Mouse (Mus musculus) heart, embryonic 16.5 days (tissue): Measurements from ENCODE around the gene Dpep3. TPM values are rescaled to one million over a fixed set of nuclear protein-coding genes. Genes with fewer than 3 reads are reported as not detected.

ENCODE experiments used
- ATAC-seq: fragments of 200-750 bp; cut with Nextera tagmentation; replicated peaks from 2 replicates; pipeline ENCODE4 v1.8.0; 2017; ENCODE audit warnings: moderate number of reproducible peaks; ENCODE audit not compliant: insufficient read depth, low FRiP score; ENCODE audit errors: extremely low read depth
- H3K27ac ChIP-seq: fragments of 300-500 bp; sonication (generic); 2 replicates; pipeline ENCODE4 v1.5.1; 2014; ENCODE audit warnings: mild to moderate bottlenecking, low read length, control low read depth, moderate library complexity
- H3K27me3 ChIP-seq: fragments of 300-500 bp; sonication (generic); 2 replicates; pipeline ENCODE4 v1.6.1; 2014; ENCODE audit warnings: low read length, mixed read lengths; ENCODE audit not compliant: control insufficient read depth, insufficient read depth
- H3K36me3 ChIP-seq: fragments of 300-500 bp; sonication (generic); 2 replicates; pipeline ENCODE4 v1.6.1; 2014; ENCODE audit not compliant: control insufficient read depth, insufficient read depth
- H3K4me1 ChIP-seq: fragments of 300-500 bp; sonication (generic); 2 replicates; pipeline ENCODE4 v1.6.1; 2014; ENCODE audit warnings: low read length, mixed read lengths; ENCODE audit not compliant: control insufficient read depth, insufficient read depth
- H3K4me2 ChIP-seq: fragments of 300-500 bp; sonication (generic); 2 replicates; pipeline ENCODE4 v1.6.1; 2014; ENCODE audit warnings: low read depth, mild to moderate bottlenecking, control low read depth, low read length
- H3K4me3 ChIP-seq: fragments of 300-500 bp; sonication (generic); 2 replicates; pipeline ENCODE4 v1.5.1; 2014; ENCODE audit warnings: mild to moderate bottlenecking, control low read depth, low read length
- H3K9ac ChIP-seq: fragments of 300-500 bp; sonication (generic); 2 replicates; pipeline ENCODE4 v1.6.1; 2014; ENCODE audit warnings: low read length, control low read depth
- H3K9me3 ChIP-seq: fragments of 300-500 bp; sonication (generic); replicated peaks from 2 replicates; pipeline ENCODE4 v1.6.1; 2016; ENCODE audit warnings: low read length; ENCODE audit not compliant: control insufficient read depth
- WGBS: fragments of 180-500 bp; shearing (Covaris S2); extraction: QIAGEN DNeasy Blood & Tissue Kit; methylation state at CpG from one replicate; pipeline ENCODE4 v1.1.7; 2014; 5-methylcytosine and 5-hydroxymethylcytosine counted together
- polyA plus RNA-seq: library from polyadenylated mRNA; unstranded; fragments of >200 nt; fragmentation: Nextera tagmentation; extraction: Ambion mirVana; gene quantifications from 2 replicates; pipeline ENCODE4 v1.2.1, GENCODE M21; 2015

Dpep3 gene
- polyA plus RNA-seq, 1 experiment from 2014 or later = not detected

GRCm38 (mm10) chr8:106007135-106007534, 27.9 kb upstream of the Dpep3 start:
- Histone ChIP-seq H3K4me1 (peaks cover 14% of the 10 kb centered on the region), H3K9ac (no peak overlapping the region), H3K4me2 (no peak overlapping the region), H3K27ac (no peak overlapping the region), H3K36me3 (no peaks in the 10 kb centered on the region), H3K27me3 (no peaks in the 10 kb centered on the region), H3K4me3 (no peak overlapping the region), H3K9me3 (no peaks in the 10 kb centered on the region)
- no peak for ATAC-seq
- 64% methylated on average over 3 of the region's 3 CpGs for WGBS

GRCm38 (mm10) chr8:106006413-106006812, 27.2 kb upstream of the Dpep3 start:
- Histone ChIP-seq H3K27me3 (no peaks in the 10 kb centered on the region), H3K4me3 (no peak overlapping the region), H3K4me1 (peaks cover 9% of the 10 kb centered on the region), H3K4me2 (no peak overlapping the region), H3K36me3 (no peaks in the 10 kb centered on the region), H3K27ac (no peak overlapping the region), H3K9me3 (no peaks in the 10 kb centered on the region), H3K9ac (no peak overlapping the region)
- WGBS = 83% methylated on average over 4 of the region's 4 CpGs
- ATAC-seq = no peak

- Histone ChIP-seq H3K4me1 (peaks cover 9% of the 10 kb centered on the region), H3K4me3 (no peak within 1 kb of the TSS), H3K9ac (no peak within 1 kb of the TSS), H3K36me3 (no peaks in the 10 kb centered on the region), H3K4me2 (no peak within 1 kb of the TSS), H3K9me3 (no peaks in the 10 kb centered on the region), H3K27me3 (no peaks in the 10 kb centered on the region), H3K27ac (no peak within 1 kb of the TSS)
- ATAC-seq = no peak
- 73% methylated on average over 4 of the region's 4 CpGs for WGBS
Measured at GRCm38 (mm10) chr8:106005875-106006274, 26.6 kb upstream of the Dpep3 start, which contains the start of gene Dpep2nb. Dpep2nb (minus strand) TSS chr8:106005975.

- H3K4me3 ChIP-seq = no peak overlapping the region
- H3K4me1 ChIP-seq = no peaks in the 10 kb centered on the region
- no peaks in the 10 kb centered on the region for H3K9me3 ChIP-seq
- 64% methylated on average over 8 of the region's 8 CpGs for WGBS
- no peak overlapping the region for H3K9ac ChIP-seq
- ATAC-seq = no peak
- no peak overlapping the region for H3K27ac ChIP-seq
- H3K27me3 ChIP-seq = no peaks in the 10 kb centered on the region
- H3K36me3 ChIP-seq = no peaks in the 10 kb centered on the region
- no peak overlapping the region for H3K4me2 ChIP-seq
Measured at GRCm38 (mm10) chr8:106004538-106005207, 25.4 kb upstream of the Dpep3 start.

GRCm38 (mm10) chr8:106001908-106002307, 22.7 kb upstream of the Dpep3 start:
- no peaks in the 10 kb centered on the region for H3K27me3 ChIP-seq
- H3K36me3 ChIP-seq = no peaks in the 10 kb centered on the region
- H3K27ac ChIP-seq = no peak overlapping the region
- H3K4me3 ChIP-seq = no peak overlapping the region
- 77% methylated on average over 4 of the region's 4 CpGs for WGBS
- H3K4me2 ChIP-seq = no peak overlapping the region
- H3K9ac ChIP-seq = no peak overlapping the region
- no peaks in the 10 kb centered on the region for H3K4me1 ChIP-seq
- no peak for ATAC-seq
- H3K9me3 ChIP-seq = no peaks in the 10 kb centered on the region

- no peaks in the 10 kb centered on the region for H3K27me3 ChIP-seq
- H3K9me3 ChIP-seq = no peaks in the 10 kb centered on the region
- H3K4me2 ChIP-seq = no peak overlapping the region
- WGBS = 72% methylated on average over 2 of the region's 2 CpGs
- H3K36me3 ChIP-seq = no peaks in the 10 kb centered on the region
- no peaks in the 10 kb centered on the region for H3K4me1 ChIP-seq
- no peak overlapping the region for H3K27ac ChIP-seq
- no peak overlapping the region for H3K9ac ChIP-seq
- ATAC-seq = no peak
- H3K4me3 ChIP-seq = no peak overlapping the region
Measured at GRCm38 (mm10) chr8:105998971-105999370, 19.7 kb upstream of the Dpep3 start.

GRCm38 (mm10) chr8:105996359-105996758, 17.1 kb upstream of the Dpep3 start:
- Histone ChIP-seq H3K9me3 (no peaks in the 10 kb centered on the region), H3K27ac (no peak overlapping the region), H3K4me1 (no peaks in the 10 kb centered on the region), H3K4me2 (no peak overlapping the region), H3K9ac (no peak overlapping the region), H3K4me3 (no peak overlapping the region), H3K36me3 (no peaks in the 10 kb centered on the region), H3K27me3 (no peaks in the 10 kb centered on the region)
- no peak for ATAC-seq
- WGBS = 64% methylated on average over 7 of the region's 7 CpGs

- Histone ChIP-seq H3K36me3 (no peaks in the 10 kb centered on the region), H3K27ac (no peak overlapping the region), H3K4me3 (no peak overlapping the region), H3K4me1 (peaks cover 2% of the 10 kb centered on the region; the same call in 1 of the 2 replicates), H3K27me3 (no peaks in the 10 kb centered on the region), H3K9me3 (no peaks in the 10 kb centered on the region), H3K4me2 (no peak overlapping the region), H3K9ac (no peak overlapping the region)
- whole genome bisulfite sequencing = 58% methylated on average over 4 of the region's 4 CpGs
- ATAC-seq = no peak
Measured at GRCm38 (mm10) chr8:105993226-105993625, 14.0 kb upstream of the Dpep3 start.

- no peaks in the 10 kb centered on the region for H3K27me3 ChIP-seq
- H3K9me3 ChIP-seq = no peaks in the 10 kb centered on the region
- no peak overlapping the region for H3K9ac ChIP-seq
- no peak for ATAC-seq
- WGBS = 51% methylated on average over 5 of the region's 5 CpGs
- H3K4me3 ChIP-seq = no peak overlapping the region
- no peak overlapping the region for H3K4me2 ChIP-seq
- peaks cover 2% of the 10 kb centered on the region; the same call in 1 of the 2 replicates for H3K4me1 ChIP-seq
- H3K27ac ChIP-seq = no peak overlapping the region
- H3K36me3 ChIP-seq = no peaks in the 10 kb centered on the region
Measured at GRCm38 (mm10) chr8:105992499-105992898, 13.3 kb upstream of the Dpep3 start.
